Mouse (Mus musculus): Measurements from ENCODE around the gene Myo1a. TPM values are rescaled to one million over a fixed set of nuclear protein-coding genes. Genes with fewer than 3 reads are reported as not detected.

The Myo1a gene
- polyA plus RNA-seq, 1 experiment from 2014 or later: 0.28 TPM

- peaks cover 18% of the 10 kb centered on the region; the same call in 1 of the 2 replicates for H3K27me3 ChIP-seq
- no peak overlapping the region for H3K9ac ChIP-seq (replicated peaks)
- peaks cover 12% of the 10 kb centered on the region for H3K4me1 ChIP-seq (replicated peaks)
- H3K36me3 ChIP-seq: peaks cover 7% of the 10 kb centered on the region
- WGBS: 77% methylated on average over 4 of the region's 4 CpGs
- no peaks in the 10 kb centered on the region for H3K9me3 ChIP-seq
- no peak overlapping the region for H3K4me2 ChIP-seq (replicated peaks)
- no peak for ATAC-seq
- no peak overlapping the region for H3K4me3 ChIP-seq (replicated peaks)
- H3K27ac ChIP-seq: no peak overlapping the region
These were observed 31.9 kb downstream of the Myo1a start for GRCm38 (mm10) chr10:127736916-127737315.

GRCm38 (mm10) chr10:127737552-127737951 is 32.6 kb downstream of the Myo1a start:
- no peak for ATAC-seq
- H3K27ac ChIP-seq: no peak overlapping the region
- H3K9me3 ChIP-seq: no peaks in the 10 kb centered on the region
- no peak overlapping the region for H3K4me2 ChIP-seq (replicated peaks)
- 23% methylated on average over 2 of the region's 2 CpGs for whole genome bisulfite sequencing
- no peak overlapping the region for H3K9ac ChIP-seq (replicated peaks)
- peaks cover 18% of the 10 kb centered on the region; the same call in 1 of the 2 replicates for H3K27me3 ChIP-seq
- H3K36me3 ChIP-seq: peaks cover 13% of the 10 kb centered on the region
- H3K4me3 ChIP-seq (replicated peaks): no peak overlapping the region
- peaks cover 12% of the 10 kb centered on the region for H3K4me1 ChIP-seq (replicated peaks)

- peaks cover 14% of the 10 kb centered on the region; the same call in 1 of the 2 replicates for H3K27me3 ChIP-seq
- H3K4me3 ChIP-seq (replicated peaks): no peak overlapping the region
- no peaks in the 10 kb centered on the region for H3K9me3 ChIP-seq
- 57% methylated on average over 13 of the region's 13 CpGs for whole genome bisulfite sequencing
- H3K4me2 ChIP-seq (replicated peaks): no peak overlapping the region
- H3K9ac ChIP-seq (replicated peaks): no peak overlapping the region
- no peak for ATAC-seq
- peaks cover 12% of the 10 kb centered on the region for H3K4me1 ChIP-seq (replicated peaks)
- H3K36me3 ChIP-seq: peaks cover 21% of the 10 kb centered on the region
- no peak overlapping the region for H3K27ac ChIP-seq
These were observed 33.3 kb downstream of the Myo1a start for GRCm38 (mm10) chr10:127738151-127738882.

GRCm38 (mm10) chr10:127739083-127739660 is 34.2 kb downstream of the Myo1a start, which contains the start of gene Zbtb39:
TSS of gene Zbtb39 (plus strand) at chr10:127739538.
- peak; percentile 90 for ATAC-seq

GRCm38 (mm10) chr10:127739661-127740161 is 34.7 kb downstream of the Myo1a start:
- Histone ChIP-seq H3K9me3 (no peaks in the 10 kb centered on the region), H3K36me3 (peaks cover 35% of the 10 kb centered on the region), H3K9ac (replicated peaks) (peak overlapping the region; percentile 95), H3K27me3 (peaks cover 9% of the 10 kb centered on the region; the same call in 1 of the 2 replicates), H3K4me2 (replicated peaks) (peak overlapping the region; percentile 77), H3K4me3 (replicated peaks) (peak overlapping the region; percentile 96), H3K27ac (peak overlapping the region; percentile 82), H3K4me1 (replicated peaks) (peaks cover 12% of the 10 kb centered on the region)
- WGBS: under 1% methylated on average over 55 of the region's 55 CpGs
- peak; percentile 77 for ATAC-seq

More at GRCm38 (mm10) chr10:127739083-127739660, 34.2 kb downstream of the Myo1a start, which contains the start of gene Zbtb39:
- peak within 1 kb of the TSS; percentile 95 for H3K9ac ChIP-seq (replicated peaks)
- H3K4me1 ChIP-seq (replicated peaks): peaks cover 12% of the 10 kb centered on the region
- H3K27ac ChIP-seq: peak within 1 kb of the TSS; percentile 82
- peaks cover 29% of the 10 kb centered on the region for H3K36me3 ChIP-seq
- H3K4me2 ChIP-seq (replicated peaks): peak within 1 kb of the TSS; percentile 77
- 2% methylated on average over 26 of the region's 61 CpGs for WGBS
- peaks cover 9% of the 10 kb centered on the region; the same call in 1 of the 2 replicates for H3K27me3 ChIP-seq
- H3K4me3 ChIP-seq (replicated peaks): peak within 1 kb of the TSS; percentile 96
- no peaks in the 10 kb centered on the region for H3K9me3 ChIP-seq

GRCm38 (mm10) chr10:127744661-127745060 is 39.7 kb downstream of the Myo1a start:
- H3K27me3 ChIP-seq: no peaks in the 10 kb centered on the region
- ATAC-seq: no peak
- no peaks in the 10 kb centered on the region for H3K9me3 ChIP-seq
- H3K4me1 ChIP-seq (replicated peaks): peaks cover 20% of the 10 kb centered on the region
- H3K4me2 ChIP-seq (replicated peaks): no peak overlapping the region
- H3K27ac ChIP-seq: no peak overlapping the region
- H3K9ac ChIP-seq (replicated peaks): no peak overlapping the region
- H3K36me3 ChIP-seq: peaks cover 77% of the 10 kb centered on the region
- 67% methylated on average over 5 of the region's 5 CpGs for WGBS
- H3K4me3 ChIP-seq (replicated peaks): no peak overlapping the region

- peaks cover 77% of the 10 kb centered on the region for H3K36me3 ChIP-seq
- ATAC-seq: no peak
- H3K27me3 ChIP-seq: no peaks in the 10 kb centered on the region
- WGBS: 80% methylated on average over 5 of the region's 5 CpGs
- H3K9me3 ChIP-seq: no peaks in the 10 kb centered on the region
- no peak overlapping the region for H3K4me2 ChIP-seq (replicated peaks)
- no peak overlapping the region for H3K4me3 ChIP-seq (replicated peaks)
- no peak overlapping the region for H3K9ac ChIP-seq (replicated peaks)
- peaks cover 15% of the 10 kb centered on the region for H3K4me1 ChIP-seq (replicated peaks)
- H3K27ac ChIP-seq: no peak overlapping the region
These were observed 40.9 kb downstream of the Myo1a start for GRCm38 (mm10) chr10:127745886-127746285.

GRCm38 (mm10) chr10:127747254-127747653 is 42.3 kb downstream of the Myo1a start:
- no peak overlapping the region for H3K4me3 ChIP-seq (replicated peaks)
- no peak overlapping the region for H3K27ac ChIP-seq
- ATAC-seq: no peak
- WGBS: 95% methylated on average over 8 of the region's 8 CpGs
- H3K27me3 ChIP-seq: no peaks in the 10 kb centered on the region
- H3K36me3 ChIP-seq: peaks cover 67% of the 10 kb centered on the region
- no peak overlapping the region for H3K4me2 ChIP-seq (replicated peaks)
- H3K9me3 ChIP-seq: no peaks in the 10 kb centered on the region
- no peak overlapping the region for H3K9ac ChIP-seq (replicated peaks)
- peaks cover 12% of the 10 kb centered on the region for H3K4me1 ChIP-seq (replicated peaks)

- WGBS: 19% methylated on average over 8 of the region's 8 CpGs
- no peak overlapping the region for H3K9ac ChIP-seq (replicated peaks)
- no peak for ATAC-seq
- H3K9me3 ChIP-seq: no peaks in the 10 kb centered on the region
- no peaks in the 10 kb centered on the region for H3K27me3 ChIP-seq
- no peak overlapping the region for H3K4me3 ChIP-seq (replicated peaks)
- peaks cover 12% of the 10 kb centered on the region for H3K4me1 ChIP-seq (replicated peaks)
- H3K4me2 ChIP-seq (replicated peaks): no peak overlapping the region
- peaks cover 49% of the 10 kb centered on the region for H3K36me3 ChIP-seq
- no peak overlapping the region for H3K27ac ChIP-seq
These were observed 44.1 kb downstream of the Myo1a start for GRCm38 (mm10) chr10:127748847-127749612.

GRCm38 (mm10) chr10:127750136-127750777 is 45.3 kb downstream of the Myo1a start:
- no peaks in the 10 kb centered on the region for H3K27me3 ChIP-seq
- H3K9ac ChIP-seq (replicated peaks): 0 out of 2 replicates have a peak overlapping the region, but pooled peaks have one; percentile 41
- H3K9me3 ChIP-seq: no peaks in the 10 kb centered on the region
- 50% methylated on average over 24 of the region's 24 CpGs for WGBS
- peak overlapping the region; percentile 41 for H3K4me2 ChIP-seq (replicated peaks)
- H3K4me3 ChIP-seq (replicated peaks): peak overlapping the region; percentile 26
- peaks cover 37% of the 10 kb centered on the region for H3K36me3 ChIP-seq
- H3K27ac ChIP-seq: no peak overlapping the region
- H3K4me1 ChIP-seq (replicated peaks): peaks cover 12% of the 10 kb centered on the region
- no peak for ATAC-seq

- Histone ChIP-seq H3K27ac (no peak within 1 kb of the TSS), H3K9ac (replicated peaks) (0 out of 2 replicates have a peak within 1 kb of the TSS, but pooled peaks have one; percentile 12), H3K9me3 (no peaks in the 10 kb centered on the region), H3K36me3 (peaks cover 26% of the 10 kb centered on the region), H3K27me3 (no peaks in the 10 kb centered on the region), H3K4me3 (replicated peaks) (no peak within 1 kb of the TSS), H3K4me1 (replicated peaks) (peaks cover 12% of the 10 kb centered on the region), H3K4me2 (replicated peaks) (no peak within 1 kb of the TSS)
- WGBS: 63% methylated on average over 8 of the region's 8 CpGs
- ATAC-seq: no peak
These were observed 46.6 kb downstream of the Myo1a start, which contains the start of gene Gpr182 for GRCm38 (mm10) chr10:127751548-127751947. TSS of gene Gpr182 (minus strand) at chr10:127751732.
